Mouse (Mus musculus): ENCODE data around the gene Gjc3. TPM values are rescaled to one million over a fixed set of nuclear protein-coding genes. Genes with fewer than 3 reads are reported as not detected.
A peak's percentile ranks its signal among the peaks of the same experiment; 100 is the strongest.

The Gjc3 gene
- polyA plus RNA-seq, 1 experiment from 2014 or later = not detected

DNA sequence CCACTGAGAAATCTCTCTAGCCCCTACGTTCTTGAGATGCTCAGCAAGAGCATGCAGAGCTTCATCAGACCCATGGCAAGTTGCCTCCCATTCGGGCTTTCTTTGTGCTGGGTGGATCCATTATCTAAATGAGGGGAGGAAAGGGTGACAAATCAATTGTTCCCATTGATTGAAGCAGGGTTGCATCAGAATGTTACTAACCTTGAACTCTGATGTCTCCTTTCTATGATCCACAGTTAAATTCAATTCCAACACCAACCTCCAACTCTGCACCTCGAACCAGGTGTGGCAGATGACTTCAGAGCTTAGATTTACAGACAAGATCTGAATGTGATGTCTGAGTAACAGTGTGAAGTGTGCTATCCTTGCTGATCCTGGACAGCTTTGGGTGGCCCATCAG, 11.8 kb upstream of the Gjc3 start:
- no peaks in the 10 kb centered on the region for H3K4me1 ChIP-seq (ENCODE audit: insufficient read depth)
- no peak for DNase-seq
- H3K27ac ChIP-seq (ENCODE audit: low read depth) = no peak overlapping the region
- no peak for TF ChIP-seq CTCF (IDR thresholded peaks at IDR 0.05; ENCODE audit: low read depth)
- 64% methylated on average over 3 of the region's 3 CpGs for WGBS
- H3K36me3 ChIP-seq (ENCODE audit: insufficient read depth) = no peaks in the 10 kb centered on the region
- H3K9me3 ChIP-seq (ENCODE audit: low read depth, low read length) = no peaks in the 10 kb centered on the region
- H3K9ac ChIP-seq = no peak overlapping the region
- no peak overlapping the region for H3K4me2 ChIP-seq
- no peak overlapping the region for H3K4me3 ChIP-seq (ENCODE audit: low read depth, low read length)
- no peaks in the 10 kb centered on the region for H3K27me3 ChIP-seq (ENCODE audit: insufficient read depth, low read length)
- ATAC-seq (ENCODE audit: insufficient read depth) = no peak

DNA sequence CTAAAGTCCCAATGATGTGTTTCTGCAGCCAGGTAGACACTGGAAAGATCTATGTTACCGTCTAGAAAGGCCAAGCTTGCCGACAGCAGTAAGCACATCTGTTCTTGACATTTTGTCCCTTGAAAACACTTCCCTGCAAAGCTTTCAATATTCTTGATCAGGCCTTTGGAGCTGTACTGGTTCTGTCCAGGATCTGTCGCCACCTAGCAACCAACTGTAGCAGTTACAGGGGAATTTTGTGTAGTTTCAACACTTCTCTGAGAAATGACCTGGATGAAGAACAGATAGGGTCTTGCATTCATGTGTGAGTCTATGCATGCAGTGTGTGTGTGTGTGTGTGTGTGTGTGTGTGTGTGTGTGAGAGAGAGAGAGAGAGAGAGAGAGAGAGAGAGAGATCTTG, 10.8 kb upstream of the Gjc3 start:
- H3K36me3 ChIP-seq (ENCODE audit: insufficient read depth) = no peaks in the 10 kb centered on the region
- no peak overlapping the region for H3K9ac ChIP-seq
- no peaks in the 10 kb centered on the region for H3K27me3 ChIP-seq (ENCODE audit: insufficient read depth, low read length)
- no peak for ATAC-seq (ENCODE audit: insufficient read depth)
- TF ChIP-seq CTCF (IDR thresholded peaks at IDR 0.05; ENCODE audit: low read depth) = peak; percentile 54
- DNase-seq = peak; percentile 52
- no peak overlapping the region for H3K27ac ChIP-seq (ENCODE audit: low read depth)
- no peak overlapping the region for H3K4me3 ChIP-seq (ENCODE audit: low read depth, low read length)
- no peak overlapping the region for H3K4me2 ChIP-seq
- no peaks in the 10 kb centered on the region for H3K9me3 ChIP-seq (ENCODE audit: low read depth, low read length)
- H3K4me1 ChIP-seq (ENCODE audit: insufficient read depth) = no peaks in the 10 kb centered on the region
- 42% methylated on average over 3 of the region's 3 CpGs for WGBS

DNA sequence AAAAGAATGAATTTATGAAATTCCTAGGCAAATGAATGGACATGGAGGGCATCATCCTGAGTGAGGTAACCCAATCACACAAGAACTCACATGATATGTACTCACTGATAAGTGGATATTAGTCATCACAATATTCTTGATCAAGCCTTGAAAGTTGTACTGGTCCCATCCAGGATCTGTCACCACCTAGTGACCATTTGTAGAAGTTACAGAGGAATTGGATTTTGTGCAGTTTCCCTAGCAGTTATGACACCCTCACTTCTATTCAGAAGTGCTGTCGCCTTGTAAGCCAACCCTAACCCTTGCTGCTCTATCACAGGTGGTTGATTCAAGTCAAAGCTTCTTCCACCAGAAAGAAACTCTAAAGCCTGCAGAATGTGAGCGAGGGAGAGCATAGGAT, 10.3 kb upstream of the Gjc3 start:
- Histone ChIP-seq H3K4me2 (no peak overlapping the region), H3K9me3 (ENCODE audit: low read depth, low read length) (no peaks in the 10 kb centered on the region), H3K36me3 (ENCODE audit: insufficient read depth) (no peaks in the 10 kb centered on the region), H3K4me1 (ENCODE audit: insufficient read depth) (no peaks in the 10 kb centered on the region), H3K4me3 (ENCODE audit: low read depth, low read length) (no peak overlapping the region), H3K27ac (ENCODE audit: low read depth) (no peak overlapping the region), H3K9ac (no peak overlapping the region), H3K27me3 (ENCODE audit: insufficient read depth, low read length) (no peaks in the 10 kb centered on the region)
- 56% methylated on average over 2 of the region's 2 CpGs for WGBS
- 0 out of 2 replicates have a peak, but pooled peaks have one; percentile 19 for TF ChIP-seq CTCF (IDR thresholded peaks at IDR 0.05; ENCODE audit: low read depth)
- DNase-seq (no peak), ATAC-seq (ENCODE audit: insufficient read depth) (no peak)

DNA sequence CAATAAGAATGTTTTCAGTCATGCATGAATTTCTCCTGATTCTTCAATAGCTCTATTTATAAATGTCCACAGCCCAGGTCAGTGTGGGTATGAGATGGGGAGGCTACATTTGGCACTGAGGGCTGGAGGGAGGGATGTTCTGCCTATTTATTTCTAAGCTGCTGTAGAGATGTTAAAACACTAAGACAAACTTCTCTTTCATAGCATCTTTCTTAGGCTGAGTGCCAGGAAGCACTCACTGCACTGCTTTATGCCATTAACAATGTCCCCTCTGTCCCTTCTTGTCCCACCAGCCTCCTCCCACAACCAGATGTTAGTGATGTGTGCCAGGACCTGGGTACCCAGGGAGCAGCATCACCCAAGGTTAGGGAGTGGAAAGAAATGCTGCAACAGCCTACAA, 3.6 kb upstream of the Gjc3 start:
- ATAC-seq (ENCODE audit: insufficient read depth) (no peak), DNase-seq (no peak)
- Histone ChIP-seq H3K27ac (ENCODE audit: low read depth) (no peak overlapping the region), H3K9me3 (ENCODE audit: low read depth, low read length) (no peaks in the 10 kb centered on the region), H3K4me3 (ENCODE audit: low read depth, low read length) (no peak overlapping the region), H3K9ac (no peak overlapping the region), H3K36me3 (ENCODE audit: insufficient read depth) (no peaks in the 10 kb centered on the region), H3K27me3 (ENCODE audit: insufficient read depth, low read length) (no peaks in the 10 kb centered on the region), H3K4me2 (no peak overlapping the region), H3K4me1 (ENCODE audit: insufficient read depth) (no peaks in the 10 kb centered on the region)
- no peak for TF ChIP-seq CTCF (IDR thresholded peaks at IDR 0.05; ENCODE audit: low read depth)

DNA sequence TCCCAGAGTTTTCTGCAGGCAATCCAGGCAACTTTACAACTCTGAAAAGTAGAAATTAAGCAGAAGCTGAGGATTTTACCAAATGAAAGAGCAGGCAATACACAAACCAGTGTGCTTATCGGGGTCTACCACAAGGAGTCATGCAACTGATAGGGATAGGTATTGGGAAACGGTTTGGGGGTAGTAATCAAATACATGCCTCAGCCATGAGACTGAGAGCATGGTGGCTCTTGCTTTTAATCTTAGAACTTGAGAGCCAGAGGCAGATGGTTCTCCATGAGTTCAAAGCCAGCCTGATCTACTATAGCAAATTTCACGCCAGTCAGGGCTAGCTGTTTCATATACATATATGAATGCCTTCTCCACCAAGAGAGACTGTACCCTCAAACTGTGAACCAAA, 6.5 kb downstream of the Gjc3 start:
- no peaks in the 10 kb centered on the region for H3K36me3 ChIP-seq (ENCODE audit: insufficient read depth)
- no peak overlapping the region for H3K4me3 ChIP-seq (ENCODE audit: low read depth, low read length)
- no peak overlapping the region for H3K9ac ChIP-seq
- no peak for TF ChIP-seq CTCF (IDR thresholded peaks at IDR 0.05; ENCODE audit: low read depth)
- WGBS = 80% methylated on average over 3 of the region's 3 CpGs
- no peaks in the 10 kb centered on the region for H3K4me1 ChIP-seq (ENCODE audit: insufficient read depth)
- no peaks in the 10 kb centered on the region for H3K27me3 ChIP-seq (ENCODE audit: insufficient read depth, low read length)
- ATAC-seq (ENCODE audit: insufficient read depth) (no peak), DNase-seq (no peak)
- no peak overlapping the region for H3K4me2 ChIP-seq
- H3K9me3 ChIP-seq (ENCODE audit: low read depth, low read length) = no peaks in the 10 kb centered on the region
- no peak overlapping the region for H3K27ac ChIP-seq (ENCODE audit: low read depth)

DNA sequence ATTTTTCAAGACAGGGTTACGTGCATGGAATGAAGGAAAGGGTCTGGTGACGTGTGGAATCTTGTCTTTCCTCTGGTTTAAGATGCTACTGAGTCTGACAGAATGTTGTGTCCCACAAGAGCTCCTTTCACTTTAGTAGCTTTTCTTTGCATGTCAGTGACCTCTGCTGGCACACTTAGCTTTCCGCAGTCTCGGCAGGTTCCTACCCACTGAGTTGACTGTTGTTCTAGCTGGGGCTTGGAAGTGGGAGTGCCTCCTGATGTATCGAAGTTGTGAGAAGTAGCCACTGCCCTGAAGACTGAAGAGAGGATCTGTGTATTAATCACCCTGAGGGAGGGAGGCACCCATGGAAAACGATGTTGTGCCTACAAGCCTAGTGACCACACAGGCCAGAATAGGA, 11.7 kb downstream of the Gjc3 start:
- no peak for ATAC-seq (ENCODE audit: insufficient read depth)
- no peak overlapping the region for H3K27ac ChIP-seq (ENCODE audit: low read depth)
- no peak overlapping the region for H3K9ac ChIP-seq
- peak; percentile 32; the same call in 1 of the 2 replicates for TF ChIP-seq CTCF (IDR thresholded peaks at IDR 0.05; ENCODE audit: low read depth)
- H3K27me3 ChIP-seq (ENCODE audit: insufficient read depth, low read length) = no peaks in the 10 kb centered on the region
- no peaks in the 10 kb centered on the region for H3K4me1 ChIP-seq (ENCODE audit: insufficient read depth)
- H3K36me3 ChIP-seq (ENCODE audit: insufficient read depth) = no peaks in the 10 kb centered on the region
- H3K4me3 ChIP-seq (ENCODE audit: low read depth, low read length) = no peak overlapping the region
- 35% methylated on average over 6 of the region's 6 CpGs for WGBS
- peak; percentile 30 for DNase-seq
- no peaks in the 10 kb centered on the region for H3K9me3 ChIP-seq (ENCODE audit: low read depth, low read length)
- H3K4me2 ChIP-seq = no peak overlapping the region

DNA sequence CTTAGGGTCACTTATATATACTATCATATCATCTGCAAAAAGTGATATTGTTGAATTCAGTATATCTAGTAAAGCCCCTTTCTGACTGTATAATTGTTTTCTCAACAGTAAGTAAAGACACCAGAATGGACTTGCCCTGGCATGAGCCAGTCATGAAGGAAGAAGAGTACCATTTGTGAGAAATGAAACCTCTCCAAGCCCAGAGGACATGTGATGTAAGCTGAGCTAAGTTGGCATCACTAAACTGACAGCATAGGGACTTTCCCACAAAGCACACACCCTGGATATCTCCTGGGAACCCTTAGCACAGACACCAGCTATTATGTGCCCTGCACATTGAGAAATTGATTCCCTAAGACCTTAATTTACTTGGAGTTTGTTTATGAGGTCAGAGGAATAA, 15.6 kb downstream of the Gjc3 start:
- Histone ChIP-seq H3K27me3 (ENCODE audit: insufficient read depth, low read length) (no peaks in the 10 kb centered on the region), H3K36me3 (ENCODE audit: insufficient read depth) (no peaks in the 10 kb centered on the region), H3K4me3 (ENCODE audit: low read depth, low read length) (no peak overlapping the region), H3K4me2 (no peak overlapping the region), H3K9ac (no peak overlapping the region), H3K4me1 (ENCODE audit: insufficient read depth) (no peaks in the 10 kb centered on the region), H3K27ac (ENCODE audit: low read depth) (no peak overlapping the region), H3K9me3 (ENCODE audit: low read depth, low read length) (no peaks in the 10 kb centered on the region)
- ATAC-seq (ENCODE audit: insufficient read depth) (no peak), DNase-seq (no peak)
- TF ChIP-seq CTCF (IDR thresholded peaks at IDR 0.05; ENCODE audit: low read depth) = no peak

DNA sequence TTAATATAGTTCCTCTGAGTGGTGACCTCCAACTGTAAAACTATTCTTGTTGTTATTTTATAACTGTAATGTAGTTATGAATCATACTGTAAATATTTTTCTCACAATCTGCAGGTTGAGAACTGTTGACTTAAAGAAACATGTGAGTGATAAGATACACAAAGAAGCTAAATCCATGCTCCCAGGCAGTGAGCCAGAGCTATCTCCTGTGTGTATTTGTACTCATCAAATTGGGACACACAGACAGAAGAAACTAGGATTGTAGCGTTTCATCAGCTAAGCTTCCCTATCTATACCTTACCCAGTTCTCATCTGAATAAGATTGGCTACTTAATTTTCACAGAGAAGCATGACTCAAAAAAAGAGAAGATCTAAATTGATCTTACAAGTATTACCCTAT, 19.8 kb downstream of the Gjc3 start:
- DNase-seq (no peak), ATAC-seq (ENCODE audit: insufficient read depth) (no peak)
- no peak overlapping the region for H3K4me2 ChIP-seq
- H3K4me3 ChIP-seq (ENCODE audit: low read depth, low read length) = no peak overlapping the region
- no peak overlapping the region for H3K27ac ChIP-seq (ENCODE audit: low read depth)
- no peaks in the 10 kb centered on the region for H3K36me3 ChIP-seq (ENCODE audit: insufficient read depth)
- no peaks in the 10 kb centered on the region for H3K9me3 ChIP-seq (ENCODE audit: low read depth, low read length)
- H3K27me3 ChIP-seq (ENCODE audit: insufficient read depth, low read length) = no peaks in the 10 kb centered on the region
- no peak overlapping the region for H3K9ac ChIP-seq
- 66% methylated on average over 1 of the region's 1 CpGs for WGBS
- no peaks in the 10 kb centered on the region for H3K4me1 ChIP-seq (ENCODE audit: insufficient read depth)
- TF ChIP-seq CTCF (IDR thresholded peaks at IDR 0.05; ENCODE audit: low read depth) = no peak
